Mouse (Mus musculus): ENCODE measurements at regions not wholly inside any gene's neighbourhood (a gene's known extent, or its start where the extent isn't known, plus 50 kb on each side); places are given as distances from the start of the nearest gene placed in this dataset.

GRCm38 (mm10) chr15:72321528-72321927 is 1512.8 kb upstream of the Gm6569 start:
- DNase-seq: no peak

- DNase-seq: no peak
These were observed 1512.2 kb upstream of the Gm6569 start for GRCm38 (mm10) chr15:72322127-72322526.

GRCm38 (mm10) chr15:72323158-72323557 is 1511.2 kb upstream of the Gm6569 start:
- no peak for DNase-seq

GRCm38 (mm10) chr15:72331262-72331661 is 1503.1 kb upstream of the Gm6569 start:
- DNase-seq: no peak

- DNase-seq: no peak
These were observed 1499.9 kb upstream of the Gm6569 start for GRCm38 (mm10) chr15:72334497-72334896.

- no peak for DNase-seq
These were observed 1494.7 kb upstream of the Gm6569 start for GRCm38 (mm10) chr15:72339629-72340028.

- DNase-seq: no peak
These were observed 1492.4 kb upstream of the Gm6569 start for GRCm38 (mm10) chr15:72341991-72342390.

- DNase-seq: no peak
These were observed 1491.9 kb upstream of the Gm6569 start for GRCm38 (mm10) chr15:72342504-72342903.

GRCm38 (mm10) chr15:72343794-72344193 is 1490.6 kb upstream of the Gm6569 start:
- DNase-seq: no peak

- no peak for DNase-seq
These were observed 1481.0 kb upstream of the Gm6569 start for GRCm38 (mm10) chr15:72353371-72353770.

GRCm38 (mm10) chr15:72355626-72356025 is 1478.7 kb upstream of the Gm6569 start:
- no peak for DNase-seq

- DNase-seq: no peak
These were observed 1474.7 kb upstream of the Gm6569 start for GRCm38 (mm10) chr15:72359636-72360035.

- DNase-seq: no peak
These were observed 1474.3 kb upstream of the Gm6569 start for GRCm38 (mm10) chr15:72360049-72360448.

GRCm38 (mm10) chr15:72360463-72361030 is 1473.8 kb upstream of the Gm6569 start:
- no peak for DNase-seq

- no peak for DNase-seq
These were observed 1461.3 kb upstream of the Gm6569 start for GRCm38 (mm10) chr15:72373041-72373440.

- DNase-seq: no peak
These were observed 1457.2 kb upstream of the Gm6569 start for GRCm38 (mm10) chr15:72377201-72377600.

- no peak for DNase-seq
These were observed 1455.1 kb upstream of the Gm6569 start for GRCm38 (mm10) chr15:72379291-72379690.

GRCm38 (mm10) chr15:72381164-72381563 is 1453.2 kb upstream of the Gm6569 start:
- no peak for DNase-seq

- DNase-seq: no peak
These were observed 1452.6 kb upstream of the Gm6569 start for GRCm38 (mm10) chr15:72381744-72382143.

- no peak for DNase-seq
These were observed 1451.8 kb upstream of the Gm6569 start for GRCm38 (mm10) chr15:72382521-72382920.

- DNase-seq: no peak
These were observed 1451.3 kb upstream of the Gm6569 start for GRCm38 (mm10) chr15:72383062-72383461.

GRCm38 (mm10) chr15:72383470-72383869 is 1450.9 kb upstream of the Gm6569 start:
- DNase-seq: no peak

- DNase-seq: no peak
These were observed 1441.1 kb upstream of the Gm6569 start for GRCm38 (mm10) chr15:72393226-72393625.

- no peak for DNase-seq
These were observed 1422.4 kb upstream of the Gm6569 start for GRCm38 (mm10) chr15:72411956-72412355.

All from adrenal gland, postnatal 10 days (tissue).